Mouse (Mus musculus) forebrain, embryonic 10.5 days (tissue): ENCODE results near the gene Klhl7. TPM values are rescaled to one million over a fixed set of nuclear protein-coding genes. Genes with fewer than 3 reads are reported as not detected.
A peak's percentile ranks its signal among the peaks of the same experiment; 100 is the strongest.

ENCODE experiments used
- DNase-seq: peaks from one replicate; pipeline ENCODE4 v3.0.0-alpha.2; 2017; ENCODE audit warnings: low spot score; ENCODE audit errors: extremely low spot score
- H3K27ac ChIP-seq: fragments of 300-500 bp; sonication (generic); 2 replicates; pipeline ENCODE4 v1.5.1; 2016; ENCODE audit warnings: mild to moderate bottlenecking
- H3K27me3 ChIP-seq: fragments of 300-500 bp; sonication (generic); 2 replicates; pipeline ENCODE4 v1.6.1; 2016; ENCODE audit warnings: mild to moderate bottlenecking; ENCODE audit not compliant: poor library complexity, severe bottlenecking
- H3K36me3 ChIP-seq: fragments of 300-500 bp; sonication (generic); replicated peaks from 2 replicates; pipeline ENCODE4 v1.6.1; 2016; ENCODE audit warnings: mild to moderate bottlenecking, moderate library complexity
- H3K4me1 ChIP-seq: fragments of 300-500 bp; sonication (generic); 2 replicates; pipeline ENCODE4 v1.6.1; 2016
- H3K4me3 ChIP-seq: fragments of 300-500 bp; sonication (generic); 2 replicates; pipeline ENCODE4 v1.5.1; 2016; ENCODE audit warnings: mild to moderate bottlenecking, moderate library complexity
- H3K9me3 ChIP-seq: fragments of 300-500 bp; sonication (generic); 2 replicates; pipeline ENCODE4 v1.6.1; 2016; ENCODE audit warnings: mild to moderate bottlenecking, moderate library complexity
- WGBS: fragments of 180-500 bp; shearing (Covaris S2); methylation state at CpG from one replicate; pipeline ENCODE4 v1.1.7; 2016; 5-methylcytosine and 5-hydroxymethylcytosine counted together
- polyA plus RNA-seq: library from polyadenylated mRNA; unstranded; fragments of >200 nt; fragmentation: Nextera tagmentation; extraction: Ambion mirVana; gene quantifications from 2 replicates; pipeline ENCODE4 v1.2.1, GENCODE M21; 2016

The Klhl7 gene
- 87.1 and 88.5 TPM in 2 replicates for polyA plus RNA-seq

DNA sequence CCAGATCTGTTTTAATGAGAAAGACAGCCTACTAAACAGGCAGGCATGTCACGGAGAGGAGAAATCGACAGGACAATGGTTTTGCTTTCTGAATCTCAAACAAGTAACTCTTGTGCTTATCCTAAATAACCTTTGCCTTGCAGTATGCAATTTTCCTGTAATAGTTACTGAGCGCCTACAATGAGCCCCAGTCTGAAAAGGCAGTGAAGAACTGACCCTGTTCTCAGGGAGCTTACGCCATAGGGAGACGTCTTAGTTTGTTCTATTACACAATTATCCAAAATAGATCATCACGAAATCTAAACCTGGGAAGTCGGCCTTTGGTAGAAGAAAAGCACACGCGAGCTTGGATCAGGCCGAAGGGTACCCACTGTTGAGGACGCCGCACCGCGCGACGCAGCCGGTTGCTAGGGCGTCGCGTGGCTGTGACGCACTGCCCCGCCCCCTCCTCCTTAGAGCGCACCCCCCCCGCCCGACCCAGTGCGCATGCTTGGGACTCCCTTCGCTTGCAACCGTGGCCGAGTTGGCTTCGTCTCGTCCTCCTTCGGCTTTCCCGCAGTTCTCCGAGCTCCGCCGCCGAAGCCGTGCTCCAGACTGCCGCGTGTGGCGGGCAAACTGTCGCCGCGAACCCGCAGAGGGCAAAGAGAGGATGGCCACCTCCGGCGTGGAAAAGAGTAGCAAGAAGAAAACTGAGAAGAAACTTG is at the start of gene Klhl7:
Klhl7 (plus strand) TSS at position 500 of the 704 bp plus-strand sequence.
- peak within 1 kb of the TSS; percentile 97 for H3K27ac ChIP-seq
- peak; percentile 91 for DNase-seq
- peak within 1 kb of the TSS; percentile 90 for H3K4me3 ChIP-seq
- H3K9me3 ChIP-seq: no peaks in the 10 kb centered on the region
- H3K36me3 ChIP-seq: peaks cover 4% of the 10 kb centered on the region; the same call in 1 of the 2 replicates
- H3K4me1 ChIP-seq: peaks cover 39% of the 10 kb centered on the region
- no peaks in the 10 kb centered on the region for H3K27me3 ChIP-seq
- 1% methylated on average over 47 of the region's 47 CpGs for WGBS

GRCm38 (mm10) chr5:24051755-24052675 is 48.4 kb upstream of the Klhl7 start:
- Histone ChIP-seq H3K27ac (no peak overlapping the region), H3K4me1 (no peaks in the 10 kb centered on the region), H3K9me3 (peaks cover 7% of the 10 kb centered on the region), H3K4me3 (no peak overlapping the region), H3K27me3 (no peaks in the 10 kb centered on the region), H3K36me3 (no peaks in the 10 kb centered on the region)
- 71% methylated on average over 16 of the region's 16 CpGs for WGBS
- no peak for DNase-seq

- H3K9me3 ChIP-seq: peaks cover 7% of the 10 kb centered on the region
- no peak overlapping the region for H3K4me3 ChIP-seq
- 85% methylated on average over 9 of the region's 9 CpGs for WGBS
- no peaks in the 10 kb centered on the region for H3K27me3 ChIP-seq
- no peak for DNase-seq
- no peaks in the 10 kb centered on the region for H3K36me3 ChIP-seq
- H3K4me1 ChIP-seq: no peaks in the 10 kb centered on the region
- no peak overlapping the region for H3K27ac ChIP-seq
These were observed 46.9 kb upstream of the Klhl7 start for GRCm38 (mm10) chr5:24053245-24054190.

GRCm38 (mm10) chr5:24054382-24054781 is 46.0 kb upstream of the Klhl7 start:
- H3K36me3 ChIP-seq: no peaks in the 10 kb centered on the region
- DNase-seq: no peak
- 89% methylated on average over 3 of the region's 3 CpGs for WGBS
- no peaks in the 10 kb centered on the region for H3K4me1 ChIP-seq
- peaks cover 7% of the 10 kb centered on the region for H3K9me3 ChIP-seq
- no peaks in the 10 kb centered on the region for H3K27me3 ChIP-seq
- H3K27ac ChIP-seq: no peak overlapping the region
- H3K4me3 ChIP-seq: no peak overlapping the region

GRCm38 (mm10) chr5:24056865-24057264 is 43.5 kb upstream of the Klhl7 start:
- DNase-seq: no peak
- 95% methylated on average over 2 of the region's 2 CpGs for WGBS
- H3K4me3 ChIP-seq: no peak overlapping the region
- H3K27me3 ChIP-seq: no peaks in the 10 kb centered on the region
- H3K4me1 ChIP-seq: no peaks in the 10 kb centered on the region
- H3K9me3 ChIP-seq: peaks cover 7% of the 10 kb centered on the region
- no peak overlapping the region for H3K27ac ChIP-seq
- no peaks in the 10 kb centered on the region for H3K36me3 ChIP-seq

- H3K27me3 ChIP-seq: no peaks in the 10 kb centered on the region
- H3K4me1 ChIP-seq: no peaks in the 10 kb centered on the region
- no peaks in the 10 kb centered on the region for H3K36me3 ChIP-seq
- peaks cover 7% of the 10 kb centered on the region for H3K9me3 ChIP-seq
- no peak for DNase-seq
- 77% methylated on average over 3 of the region's 3 CpGs for WGBS
- H3K4me3 ChIP-seq: no peak overlapping the region
- H3K27ac ChIP-seq: no peak overlapping the region
These were observed 42.8 kb upstream of the Klhl7 start for GRCm38 (mm10) chr5:24057592-24057991.

DNA sequence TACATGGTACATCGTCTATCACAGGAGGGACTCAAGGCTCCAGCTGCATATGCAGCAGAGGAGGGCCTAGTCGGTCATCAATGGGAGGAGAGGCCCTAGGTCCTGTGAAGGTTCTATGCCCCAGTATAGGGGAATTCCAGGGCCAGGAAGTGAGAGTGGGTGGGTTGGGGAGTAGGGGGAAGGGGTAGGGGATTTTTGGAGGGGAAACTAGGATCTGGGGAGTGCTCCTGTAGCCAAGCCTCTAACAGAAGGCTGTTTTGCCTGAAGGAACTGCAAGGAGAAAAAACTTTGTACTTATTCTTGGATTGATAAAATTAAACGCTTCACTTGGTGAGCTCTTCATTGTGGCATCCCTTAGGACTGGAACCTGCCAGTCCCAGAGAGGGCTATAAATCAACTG is 39.5 kb upstream of the Klhl7 start:
- no peak overlapping the region for H3K4me3 ChIP-seq
- 81% methylated on average over 3 of the region's 3 CpGs for WGBS

DNA sequence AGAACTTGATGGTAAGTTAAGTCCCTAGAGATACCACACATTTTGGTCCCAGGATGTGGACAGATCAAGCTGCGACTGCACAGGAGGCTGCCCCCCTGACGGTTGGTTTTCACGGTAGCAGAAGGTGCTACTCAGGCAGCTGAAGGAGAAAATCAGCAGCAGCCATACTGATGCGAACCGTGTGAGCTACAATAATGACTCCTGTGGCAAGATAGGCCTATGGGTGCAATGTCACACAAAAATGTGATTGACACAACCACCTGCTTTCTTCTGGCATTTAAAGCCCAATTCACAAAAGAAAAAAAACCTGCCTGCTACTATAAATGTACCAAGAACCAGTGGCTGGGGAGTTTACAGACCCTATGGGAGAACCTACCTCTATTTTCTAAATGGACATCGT is 37.4 kb upstream of the Klhl7 start:
- Histone ChIP-seq H3K27me3 (no peaks in the 10 kb centered on the region), H3K27ac (no peak overlapping the region), H3K4me1 (no peaks in the 10 kb centered on the region), H3K36me3 (no peaks in the 10 kb centered on the region), H3K9me3 (no peaks in the 10 kb centered on the region), H3K4me3 (no peak overlapping the region)
- 89% methylated on average over 6 of the region's 6 CpGs for WGBS
- DNase-seq: no peak

More for the DNA sequence above, 39.5 kb upstream of the Klhl7 start:
- H3K27ac ChIP-seq: no peak overlapping the region
- H3K27me3 ChIP-seq: no peaks in the 10 kb centered on the region
- no peak for DNase-seq
- no peaks in the 10 kb centered on the region for H3K9me3 ChIP-seq
- H3K4me1 ChIP-seq: no peaks in the 10 kb centered on the region
- no peaks in the 10 kb centered on the region for H3K36me3 ChIP-seq

DNA sequence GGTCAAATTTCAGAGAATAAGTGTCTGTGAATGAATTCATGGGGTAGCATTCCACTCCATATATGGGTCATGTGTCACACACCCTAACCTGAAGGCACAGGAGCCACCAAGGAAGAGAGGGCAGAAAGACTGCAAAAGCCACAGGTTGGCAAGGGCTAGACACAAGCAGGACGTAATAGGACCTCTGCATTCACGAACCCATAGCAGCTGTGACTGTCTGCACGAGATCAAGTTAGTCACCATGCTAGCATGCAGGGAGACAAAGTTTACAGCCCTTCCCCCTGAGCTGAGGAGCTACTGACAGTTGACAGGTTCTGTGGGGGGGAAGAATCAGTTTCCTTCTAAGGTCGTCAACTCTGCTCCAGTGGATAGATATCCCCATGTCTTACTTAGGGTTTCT is 36.9 kb upstream of the Klhl7 start:
- WGBS: 84% methylated on average over 4 of the region's 4 CpGs
- Histone ChIP-seq H3K36me3 (no peaks in the 10 kb centered on the region), H3K4me3 (no peak overlapping the region), H3K27ac (no peak overlapping the region), H3K27me3 (no peaks in the 10 kb centered on the region), H3K9me3 (no peaks in the 10 kb centered on the region), H3K4me1 (no peaks in the 10 kb centered on the region)
- no peak for DNase-seq

GRCm38 (mm10) chr5:24068955-24069354 is 31.4 kb upstream of the Klhl7 start:
- H3K27ac ChIP-seq: no peak overlapping the region
- DNase-seq: no peak
- no peaks in the 10 kb centered on the region for H3K36me3 ChIP-seq
- no peak overlapping the region for H3K4me3 ChIP-seq
- H3K9me3 ChIP-seq: no peaks in the 10 kb centered on the region
- H3K4me1 ChIP-seq: no peaks in the 10 kb centered on the region
- no peaks in the 10 kb centered on the region for H3K27me3 ChIP-seq
- 87% methylated on average over 6 of the region's 6 CpGs for WGBS

DNA sequence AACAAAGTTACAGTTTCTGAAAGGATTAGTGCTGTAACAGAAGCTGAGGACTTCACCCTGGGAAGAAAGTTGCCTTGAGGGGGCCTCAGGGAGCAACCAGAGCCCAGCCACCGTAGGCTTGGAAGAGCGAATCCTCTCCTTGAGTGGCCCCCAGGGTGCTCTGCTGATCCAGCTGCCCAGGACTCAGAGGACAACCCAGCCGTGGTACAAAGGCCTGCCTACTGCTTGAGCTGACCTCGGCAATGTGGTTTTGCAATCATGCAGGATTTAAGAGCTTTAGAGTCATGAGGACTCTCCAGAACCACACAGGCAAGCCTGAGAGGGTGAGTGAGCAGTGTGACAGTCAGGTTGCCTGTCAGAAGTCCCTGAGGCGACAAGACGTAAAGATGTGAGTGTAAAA is 28.4 kb upstream of the Klhl7 start:
- H3K4me3 ChIP-seq: no peak overlapping the region
- H3K4me1 ChIP-seq: peaks cover 6% of the 10 kb centered on the region
- H3K27me3 ChIP-seq: no peaks in the 10 kb centered on the region
- DNase-seq: no peak
- WGBS: 73% methylated on average over 6 of the region's 6 CpGs
- no peaks in the 10 kb centered on the region for H3K9me3 ChIP-seq
- no peaks in the 10 kb centered on the region for H3K36me3 ChIP-seq
- H3K27ac ChIP-seq: no peak overlapping the region

GRCm38 (mm10) chr5:24076986-24077718 is 23.3 kb upstream of the Klhl7 start:
- Histone ChIP-seq H3K4me1 (peaks cover 28% of the 10 kb centered on the region), H3K27me3 (no peaks in the 10 kb centered on the region), H3K36me3 (no peaks in the 10 kb centered on the region), H3K27ac (peak overlapping the region; percentile 78), H3K4me3 (peak overlapping the region; percentile 41), H3K9me3 (no peaks in the 10 kb centered on the region)
- DNase-seq: peak; percentile 50
- WGBS: 2% methylated on average over 15 of the region's 15 CpGs
